Mouse (Mus musculus) cerebellum, adult 18-20 months (tissue): ENCODE measurements around the gene Cyp4a12b.
"Not testable (repeated sequence)": the region's sequence is repeated elsewhere in the genome, so short reads cannot be mapped to it uniquely, and the experiment has no call there.

Source experiments
- DNase-seq, 2 experiments: peaks; one replicate each; pipeline ENCODE4 v3.0.0; 2021

The Cyp4a12b gene

DNA sequence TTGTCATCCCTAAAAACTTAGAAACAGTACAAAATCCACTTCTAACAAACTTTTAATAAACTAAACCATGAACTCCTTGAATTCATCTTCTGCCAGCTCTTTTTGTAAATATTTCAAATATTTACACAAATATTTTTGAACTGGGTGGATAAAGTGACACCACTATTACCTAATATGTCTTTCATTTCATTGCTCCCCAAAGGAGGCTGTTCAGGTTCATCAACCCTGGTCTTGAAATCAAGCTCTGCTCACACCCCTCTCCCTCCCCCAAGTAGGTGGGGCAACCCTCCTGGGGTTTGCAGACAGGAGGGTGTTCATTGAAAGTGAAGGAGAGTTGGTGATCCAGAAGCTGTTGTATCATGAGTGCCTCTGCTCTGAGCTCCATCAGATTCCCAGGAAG lies at the start of gene Cyp4a12b:
Gene Cyp4a12b, plus strand, starts transcription at position 301 of the 400 bp plus-strand sequence.
- DNase-seq = not testable (repeated sequence)

DNA sequence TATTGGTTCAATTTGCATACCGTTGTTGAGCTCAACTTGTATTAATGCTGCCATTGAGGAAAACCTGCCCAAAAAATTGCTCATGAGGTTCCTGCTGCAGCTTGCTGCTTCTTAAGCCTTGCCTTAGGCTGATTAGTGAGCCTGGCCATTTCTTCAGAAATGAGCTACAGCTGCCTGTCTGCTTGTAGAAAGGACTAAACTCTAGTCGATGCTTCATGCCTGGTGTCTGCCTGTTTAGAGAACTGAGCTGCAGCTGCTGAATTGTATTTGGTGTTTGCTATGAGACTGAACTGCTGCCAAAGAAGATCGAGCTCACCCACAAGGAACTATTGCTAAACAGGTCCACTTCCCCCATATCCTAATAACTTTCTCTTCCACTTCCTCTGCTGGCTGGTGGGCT lies 45.8 kb upstream of the Cyp4a12b start:
- not testable (repeated sequence) for DNase-seq

DNA sequence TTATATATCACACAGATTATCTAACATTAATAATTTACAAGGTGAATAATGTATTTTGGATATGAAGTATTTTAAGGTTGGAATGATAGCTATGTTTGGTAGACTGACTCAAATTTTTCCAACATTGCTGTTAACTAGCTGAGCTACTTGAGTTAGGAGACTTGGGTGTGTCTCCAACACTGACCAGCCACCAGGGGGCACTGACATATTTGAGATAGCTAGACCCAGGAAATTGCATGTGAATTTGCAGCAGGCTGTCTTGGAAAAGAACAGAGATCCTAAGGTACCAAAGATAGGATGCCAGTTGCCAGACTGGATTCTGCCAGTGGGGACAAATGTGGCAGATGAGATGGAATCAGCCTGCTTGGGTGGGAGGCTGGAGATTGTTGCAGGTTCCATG lies 43.4 kb upstream of the Cyp4a12b start:
- not testable (repeated sequence) for DNase-seq

DNA sequence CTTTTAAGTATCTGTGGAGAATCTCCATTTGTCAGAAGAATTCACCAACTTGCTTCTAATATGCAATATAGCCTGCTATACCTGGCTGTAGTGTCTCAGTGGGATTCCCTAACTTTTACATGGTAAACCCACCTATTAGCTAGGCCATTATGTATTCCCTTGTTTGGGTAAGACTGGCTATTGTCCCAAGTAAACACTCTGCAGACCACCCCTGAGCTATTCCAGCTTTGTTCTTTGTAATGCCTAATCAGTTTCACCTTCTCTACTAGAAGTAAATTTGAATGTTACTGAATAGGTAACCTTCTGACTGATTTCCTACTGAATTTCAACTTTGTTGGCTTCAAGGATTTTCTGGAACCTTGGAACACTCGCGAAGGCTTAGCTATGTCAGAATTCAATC lies 15.2 kb upstream of the Cyp4a12b start:
- not testable (repeated sequence) for DNase-seq

DNA sequence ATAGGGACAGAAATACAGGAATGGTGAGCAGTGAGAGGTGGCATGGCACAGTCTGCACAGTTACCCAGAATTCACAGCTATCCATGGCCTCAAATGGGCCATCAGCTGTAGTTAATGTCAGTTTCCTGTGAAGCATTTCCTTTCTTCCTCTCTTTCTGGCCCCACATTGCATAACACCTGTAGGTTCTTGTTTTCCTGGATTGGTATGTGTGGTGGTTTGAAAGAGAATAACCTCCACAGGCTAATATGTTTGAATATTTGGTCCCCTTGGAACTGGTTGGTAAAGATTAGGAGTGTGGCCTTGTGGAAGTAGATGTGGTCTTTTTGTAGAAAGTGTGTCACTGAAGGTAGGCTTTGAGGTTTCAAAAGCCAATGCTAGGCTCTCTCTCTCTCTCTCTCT lies 14.5 kb upstream of the Cyp4a12b start:
- DNase-seq = not testable (repeated sequence)

DNA sequence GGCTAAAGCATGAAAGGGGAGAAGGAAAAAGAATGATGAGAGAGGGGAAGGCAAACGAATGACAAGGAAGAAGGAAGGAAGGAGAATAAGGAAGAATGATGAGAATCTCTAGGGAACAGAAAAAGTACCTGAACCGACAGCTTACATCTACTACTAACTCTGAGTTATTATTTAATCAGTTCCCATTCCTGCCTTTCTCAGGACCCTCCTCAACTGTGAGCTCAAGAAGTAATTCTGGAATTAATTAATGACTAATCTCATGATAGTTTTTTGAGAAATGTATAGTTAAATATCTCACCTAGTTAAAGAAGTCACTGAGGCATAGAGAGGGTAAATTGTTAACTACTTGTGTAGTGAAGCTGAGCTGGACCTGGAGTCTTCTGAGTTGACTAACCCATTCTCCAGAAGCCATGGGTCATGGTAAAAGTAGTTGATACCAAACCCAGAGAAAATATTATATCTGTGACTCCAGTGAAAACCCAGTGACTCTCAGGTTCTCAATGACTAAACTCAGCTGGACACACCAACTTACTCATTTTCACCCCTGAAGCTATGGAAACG lies 39.2 kb downstream of the Cyp4a12b start:
- no peak for DNase-seq

- no peak for DNase-seq
Measured at GRCm38 (mm10) chr4:115452304-115452703, 40.9 kb downstream of the Cyp4a12b start, which contains the start of gene Cyp4a30b. Cyp4a30b (plus strand) TSS chr4:115452604.

GRCm38 (mm10) chr4:115473585-115473984 lies 62.2 kb downstream of the Cyp4a12b start:
- not testable (repeated sequence) for DNase-seq

GRCm38 (mm10) chr4:115476051-115476450 lies 64.6 kb downstream of the Cyp4a12b start:
- not testable (repeated sequence) for DNase-seq

DNA sequence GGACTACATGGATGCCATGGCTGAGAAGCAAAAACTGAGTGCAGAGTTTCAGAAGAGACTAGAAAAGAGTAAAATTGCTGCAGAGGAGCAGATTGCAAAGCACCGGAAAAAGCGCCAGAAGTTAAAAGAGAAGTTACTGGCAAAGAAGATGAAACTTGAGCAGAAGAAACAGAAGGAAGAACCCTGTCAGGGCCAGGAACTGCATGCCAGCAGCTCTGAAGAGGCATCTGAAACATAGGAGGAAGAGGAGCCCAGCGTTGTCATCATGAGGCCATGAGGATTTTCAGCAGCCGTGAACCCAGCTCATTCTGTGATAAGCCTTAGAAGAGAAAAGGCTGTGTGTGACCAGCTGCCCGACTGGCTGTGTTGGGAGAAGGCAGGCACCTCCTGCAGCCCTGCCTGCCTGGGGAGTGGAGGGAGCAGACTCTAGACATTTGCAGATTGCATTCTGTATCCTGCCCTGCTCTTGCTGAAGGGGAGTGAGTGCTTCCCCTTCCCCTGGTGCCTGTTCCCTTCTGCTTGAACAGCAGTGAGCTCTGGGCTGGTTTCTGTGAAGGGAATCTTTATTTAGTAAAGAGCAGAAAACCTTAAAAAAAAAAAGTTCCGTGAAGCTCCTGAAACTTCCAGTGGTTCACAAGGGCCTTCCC lies 69.7 kb downstream of the Cyp4a12b start:
- no peak for DNase-seq
